Mouse (Mus musculus): ENCODE data around the gene Dab2ip. TPM values are rescaled to one million over a fixed set of nuclear protein-coding genes. Genes with fewer than 3 reads are reported as not detected.

The Dab2ip gene
- total RNA-seq (2021) = 10 to 100 TPM; 40.1 to 40.7 TPM
- long read RNA-seq, experiment 1, partial matches to known transcripts = 4 of 30 reads
- long read RNA-seq, experiment 1, other reads (novel, unspliced or antisense) = 26 of 30 reads
- long read RNA-seq, experiment 2, full-length matches to known transcripts = 4 of 32 reads
- long read RNA-seq, experiment 2, partial matches to known transcripts = 17 of 32 reads
- long read RNA-seq, experiment 2, other reads (novel, unspliced or antisense) = 11 of 32 reads

DNA sequence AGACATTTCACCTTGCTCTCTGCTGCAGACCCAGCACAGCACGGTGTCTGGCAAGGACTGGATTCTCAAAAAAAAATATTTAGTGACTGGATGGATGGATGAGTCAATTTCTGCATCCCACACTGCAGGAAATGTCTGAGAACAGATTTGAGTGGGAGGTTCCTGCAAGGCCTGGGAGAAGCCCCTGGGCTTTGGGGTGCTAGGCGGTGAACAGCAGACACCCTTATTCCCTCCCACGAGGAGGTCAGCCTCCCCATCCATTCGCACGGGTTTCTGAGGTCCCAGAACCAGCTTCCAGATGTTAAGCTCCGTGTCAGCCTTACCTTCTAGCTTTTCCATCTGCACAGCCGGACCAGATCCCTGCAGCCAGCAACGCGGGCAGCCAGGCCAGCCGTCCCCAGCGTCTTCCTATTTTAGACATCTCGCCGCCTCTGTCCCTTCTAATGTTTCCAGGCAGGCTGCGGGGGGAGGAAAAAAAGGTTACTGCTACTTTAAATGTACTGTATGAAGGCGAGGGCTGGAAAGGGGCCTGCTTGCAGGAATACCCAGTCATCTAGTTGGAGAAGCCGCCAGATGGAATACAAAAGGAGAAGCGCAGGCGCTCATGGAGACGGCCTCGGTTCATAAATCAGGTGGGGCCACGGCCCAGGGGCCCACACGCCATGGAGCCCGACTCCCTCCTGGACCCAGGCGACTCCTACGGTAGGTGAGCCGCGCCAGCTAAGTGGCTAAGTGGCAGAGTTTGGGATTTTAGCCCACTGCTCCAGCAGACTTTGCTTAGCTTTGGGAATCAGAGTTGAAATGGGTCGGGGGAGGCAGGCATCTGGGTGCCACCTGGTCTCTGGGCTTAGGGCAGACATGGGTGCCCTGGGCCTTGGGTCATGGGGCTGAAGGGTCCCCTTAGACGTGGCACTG, at the start of gene Dab2ip:
TSS of gene Dab2ip (plus strand) at position 356 of the 915 bp plus-strand sequence.
- peak; percentile 75 for DNase-seq

DNA sequence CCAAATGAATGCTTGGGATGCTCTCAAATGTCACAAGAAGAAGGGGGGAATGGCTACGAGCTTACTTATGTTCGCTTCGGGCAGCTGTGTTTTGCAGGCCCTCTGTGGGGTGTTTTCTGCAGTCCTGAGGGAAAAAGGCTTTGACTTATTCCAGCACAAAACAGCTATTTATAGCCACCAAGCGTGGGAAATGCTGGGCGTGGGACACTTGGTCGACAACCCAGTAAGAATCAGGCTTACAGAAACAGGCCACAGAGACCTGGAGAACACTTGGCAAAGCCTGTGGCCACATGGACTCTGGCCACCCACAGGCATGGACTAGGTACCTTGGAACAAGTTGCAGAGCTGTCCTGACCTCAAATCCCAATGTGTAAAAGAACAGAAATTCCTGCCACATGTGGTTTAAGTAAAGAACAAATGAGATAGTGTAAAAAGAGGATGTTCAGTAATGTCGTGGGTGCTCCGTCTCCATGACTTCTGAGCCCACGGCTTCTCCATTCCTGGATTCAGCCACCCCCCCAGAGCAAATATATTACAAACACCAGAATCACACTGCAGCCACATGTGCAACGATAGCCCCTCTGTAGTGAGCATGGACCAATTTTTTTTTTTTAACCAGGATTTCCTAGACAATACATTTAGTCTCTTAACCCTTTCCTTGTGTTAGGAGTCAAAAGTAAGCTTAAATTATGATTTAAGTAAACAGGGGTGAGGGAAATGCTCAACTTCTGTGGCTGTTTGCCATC, 49.3 kb upstream of the Dab2ip start:
- DNase-seq = peak; percentile 79

DNA sequence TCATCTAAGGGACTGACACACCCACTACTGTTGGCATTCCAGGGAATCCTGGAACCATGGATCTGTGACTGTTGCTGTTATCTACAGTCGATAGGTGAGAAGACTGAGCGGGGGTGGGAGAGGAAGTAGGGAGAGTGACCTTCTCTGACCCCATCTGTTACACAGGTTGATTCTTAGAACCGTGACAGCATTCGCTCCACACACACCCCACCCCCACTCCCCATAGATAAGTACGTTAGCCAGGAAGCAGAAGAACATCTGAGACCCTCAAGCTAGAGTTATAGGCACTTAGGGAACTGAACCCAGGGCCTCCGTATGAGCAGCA, 48.8 kb upstream of the Dab2ip start:
- no peak for DNase-seq

DNA sequence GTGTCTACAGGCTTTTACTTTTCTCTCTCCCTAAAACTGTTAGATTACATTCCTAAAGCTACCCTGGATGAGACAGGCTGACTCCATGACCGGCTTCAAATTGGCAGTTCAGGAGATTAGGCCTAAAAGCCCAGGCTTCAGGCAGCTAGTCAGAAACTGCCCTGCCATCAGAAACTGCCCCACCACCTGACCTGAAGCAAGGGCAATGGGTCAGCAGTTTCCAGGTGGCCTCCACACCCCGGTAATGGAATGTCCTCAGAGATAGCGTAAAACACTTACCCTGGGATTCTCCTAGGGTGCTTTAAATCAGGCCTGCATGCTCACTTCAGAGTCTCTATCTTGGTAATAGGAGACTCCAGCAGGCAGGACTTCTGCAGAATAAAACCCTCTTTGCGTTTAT, 48.2 kb upstream of the Dab2ip start:
- no peak for DNase-seq

DNA sequence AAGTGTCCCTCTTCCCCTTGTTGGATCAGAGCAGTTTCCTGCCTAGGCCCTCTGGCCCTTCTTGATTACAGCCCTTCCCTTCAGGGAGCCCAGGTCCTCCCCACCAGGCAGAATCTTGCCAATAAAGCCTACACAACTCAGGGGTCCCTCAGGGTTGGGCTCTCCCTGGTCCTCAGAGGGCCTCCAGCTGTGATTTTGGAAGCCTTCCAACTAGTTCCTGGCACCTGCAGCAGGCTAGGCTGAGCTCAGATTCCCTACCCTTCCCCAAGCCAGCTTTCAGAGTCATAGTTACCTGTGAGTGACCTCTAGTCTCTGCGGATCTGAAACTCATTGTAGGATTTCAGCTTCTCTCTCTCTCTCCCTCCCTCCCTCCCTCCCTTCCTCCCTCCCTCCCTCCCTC, 47.1 kb upstream of the Dab2ip start:
- no peak for DNase-seq

DNA sequence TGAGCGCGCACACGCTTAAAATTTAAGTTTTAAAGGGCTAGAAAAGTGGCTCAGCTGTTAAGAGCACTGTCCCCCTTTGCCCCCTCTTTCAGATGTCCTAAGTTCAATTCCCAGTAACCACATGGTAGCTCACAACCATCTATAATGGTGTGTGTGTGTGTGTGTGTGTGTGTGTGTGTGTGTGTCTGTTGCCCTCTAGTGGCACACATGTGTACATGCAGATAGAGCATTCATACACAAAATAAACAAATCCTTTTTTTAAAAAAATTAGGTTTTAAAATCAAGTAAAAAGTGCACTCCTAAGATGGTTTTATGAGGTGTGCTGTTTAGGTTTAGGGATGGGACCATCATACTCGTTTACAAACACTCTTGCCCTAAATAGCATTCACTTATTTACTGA, 45.8 kb upstream of the Dab2ip start:
- DNase-seq = no peak

DNA sequence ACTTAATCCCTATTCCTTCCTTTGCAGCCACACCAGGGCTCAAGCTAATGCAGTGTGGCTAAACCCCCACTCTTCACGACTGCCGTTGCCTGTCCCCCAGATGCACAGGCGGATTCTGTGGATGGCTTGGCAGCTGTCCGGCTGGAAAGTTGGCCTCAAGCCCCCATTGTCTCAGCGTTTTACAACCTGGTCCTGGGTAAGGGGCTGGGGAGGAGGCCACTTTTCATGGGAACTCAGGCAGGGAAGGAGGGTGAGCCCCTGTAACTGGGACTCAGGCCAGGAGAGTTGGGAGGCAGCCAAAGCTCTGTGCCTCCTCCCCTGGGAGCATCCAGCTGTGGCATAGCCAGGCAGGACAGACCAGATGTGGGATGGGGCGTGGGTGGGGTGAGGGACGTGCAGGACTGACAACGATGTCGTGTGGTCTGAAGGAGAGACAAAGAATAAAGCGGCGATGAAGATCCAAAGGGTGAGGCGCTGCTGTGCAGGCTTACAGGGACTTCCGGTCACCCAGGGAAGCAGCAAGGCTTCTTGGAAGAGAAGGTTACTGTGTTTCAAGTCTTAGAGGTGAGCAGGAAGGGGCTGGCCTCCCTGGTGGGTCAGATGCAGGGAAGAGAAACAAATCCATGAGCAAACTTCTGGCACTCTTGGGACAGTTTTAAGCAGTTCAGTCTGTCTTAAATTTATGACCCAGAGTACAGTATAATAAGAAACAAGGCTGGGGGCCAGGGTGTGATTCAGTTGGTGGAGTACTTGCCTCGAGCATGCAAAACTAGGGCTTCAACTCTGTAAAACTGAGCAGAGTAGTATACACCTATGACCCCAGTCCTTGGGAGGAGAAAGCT, 43.8 kb upstream of the Dab2ip start:
- peak; percentile 72 for DNase-seq

DNA sequence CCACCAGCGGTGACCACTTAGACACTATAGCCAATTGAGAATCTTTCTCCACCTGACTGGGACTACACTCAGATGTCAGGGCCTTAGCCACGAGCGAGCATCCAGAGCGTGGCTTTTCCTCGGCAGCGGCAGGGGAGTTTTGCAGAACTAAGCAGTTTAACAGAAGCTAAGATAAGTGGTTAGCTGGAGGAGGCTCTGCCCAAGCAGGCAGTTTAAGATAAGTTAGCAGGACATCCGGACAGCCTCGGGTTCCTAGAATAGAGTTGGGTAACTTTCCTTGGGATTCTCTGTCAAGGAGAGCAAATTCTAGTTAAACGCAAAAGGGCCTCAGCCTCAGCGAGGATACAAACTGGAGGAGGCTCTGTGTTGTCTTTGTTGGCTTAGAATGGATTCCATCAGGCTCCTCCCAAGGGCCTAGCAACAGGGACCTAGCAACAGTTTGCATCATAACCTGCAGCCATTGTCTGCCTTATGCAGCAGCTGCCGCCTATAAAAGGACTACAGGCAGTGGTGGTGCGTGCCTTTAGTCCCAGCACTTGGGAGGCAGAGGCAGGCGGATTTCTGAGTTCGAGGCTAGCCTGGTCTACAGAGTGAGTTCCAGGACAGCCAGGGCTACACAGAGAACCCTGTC, 31.3 kb upstream of the Dab2ip start:
- no peak for DNase-seq

DNA sequence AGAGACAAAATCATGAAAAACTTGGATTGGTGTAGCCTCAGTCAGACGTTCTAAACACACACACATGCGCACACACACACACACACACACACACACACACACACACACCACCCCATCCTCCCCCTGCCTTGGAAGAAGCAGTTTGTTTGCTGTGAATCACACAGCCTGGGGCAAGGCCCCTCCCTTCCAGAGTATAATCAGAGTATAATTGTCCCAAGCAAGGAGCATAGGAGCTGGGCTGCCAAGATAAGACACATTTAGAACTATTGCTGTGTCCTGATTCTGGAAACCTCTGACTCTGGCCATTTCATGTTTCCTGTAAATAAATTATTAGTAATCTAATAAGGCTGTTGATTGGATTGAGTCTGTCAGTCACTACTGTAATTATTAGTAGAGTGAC, 29.0 kb upstream of the Dab2ip start:
- DNase-seq = no peak

DNA sequence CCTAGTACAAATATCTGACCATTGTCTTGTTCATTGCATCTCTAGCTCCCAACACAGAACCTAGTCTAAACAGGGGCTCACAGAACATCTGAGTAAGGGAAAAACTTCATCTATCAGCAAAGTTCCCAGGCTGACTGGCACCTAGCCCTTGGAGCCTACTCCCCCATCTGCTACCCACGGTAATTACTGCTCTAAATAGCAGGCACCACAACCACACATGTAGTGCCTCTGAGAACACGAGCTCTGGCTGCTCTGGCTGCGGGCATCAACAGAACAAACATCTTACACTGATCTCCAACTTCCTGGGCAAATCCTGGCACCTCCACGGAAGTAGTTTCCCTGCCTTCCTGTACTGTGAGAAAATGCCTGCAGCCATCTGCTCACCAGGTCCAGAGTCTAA, 28.2 kb upstream of the Dab2ip start:
- no peak for DNase-seq

DNA sequence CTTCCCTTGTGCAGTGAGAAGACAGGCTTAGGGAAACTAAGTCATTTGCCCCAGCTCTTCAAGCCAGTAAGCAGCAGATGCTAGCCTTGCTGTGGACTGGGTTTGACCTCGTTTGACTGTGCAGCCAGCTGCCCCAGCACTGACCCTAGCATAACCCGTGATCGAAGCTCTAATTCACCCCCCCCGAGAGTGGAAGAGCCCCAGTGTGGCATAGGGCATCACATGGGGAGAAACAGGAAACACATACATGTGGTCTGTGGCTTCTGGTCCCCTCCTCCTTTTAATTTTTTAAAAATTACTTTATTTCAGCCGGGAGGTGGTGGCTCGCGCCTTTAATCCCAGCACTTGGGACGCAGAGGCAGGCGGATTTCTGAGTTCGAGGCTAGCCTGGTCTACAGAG, 27.3 kb upstream of the Dab2ip start:
- no peak for DNase-seq

DNA sequence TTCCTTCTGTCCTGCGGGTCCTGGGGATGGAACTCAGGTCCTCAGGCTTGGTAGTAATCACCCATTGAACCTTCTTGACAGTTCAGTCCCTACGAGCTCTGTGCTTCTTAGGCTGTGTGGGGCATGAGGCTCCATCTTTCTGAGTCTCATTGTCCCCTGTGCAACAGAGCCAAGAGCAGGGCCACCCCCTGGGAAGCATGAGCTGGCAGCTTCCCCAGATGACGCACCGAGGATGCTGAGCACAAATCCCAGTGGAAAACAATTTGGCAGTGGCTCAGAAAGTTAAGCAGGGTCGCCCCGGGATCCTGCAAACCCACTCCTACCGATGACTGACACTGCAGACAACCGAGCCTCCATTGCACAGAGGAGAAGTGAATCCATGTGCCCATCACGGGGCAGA, 24.4 kb upstream of the Dab2ip start:
- DNase-seq = no peak

DNA sequence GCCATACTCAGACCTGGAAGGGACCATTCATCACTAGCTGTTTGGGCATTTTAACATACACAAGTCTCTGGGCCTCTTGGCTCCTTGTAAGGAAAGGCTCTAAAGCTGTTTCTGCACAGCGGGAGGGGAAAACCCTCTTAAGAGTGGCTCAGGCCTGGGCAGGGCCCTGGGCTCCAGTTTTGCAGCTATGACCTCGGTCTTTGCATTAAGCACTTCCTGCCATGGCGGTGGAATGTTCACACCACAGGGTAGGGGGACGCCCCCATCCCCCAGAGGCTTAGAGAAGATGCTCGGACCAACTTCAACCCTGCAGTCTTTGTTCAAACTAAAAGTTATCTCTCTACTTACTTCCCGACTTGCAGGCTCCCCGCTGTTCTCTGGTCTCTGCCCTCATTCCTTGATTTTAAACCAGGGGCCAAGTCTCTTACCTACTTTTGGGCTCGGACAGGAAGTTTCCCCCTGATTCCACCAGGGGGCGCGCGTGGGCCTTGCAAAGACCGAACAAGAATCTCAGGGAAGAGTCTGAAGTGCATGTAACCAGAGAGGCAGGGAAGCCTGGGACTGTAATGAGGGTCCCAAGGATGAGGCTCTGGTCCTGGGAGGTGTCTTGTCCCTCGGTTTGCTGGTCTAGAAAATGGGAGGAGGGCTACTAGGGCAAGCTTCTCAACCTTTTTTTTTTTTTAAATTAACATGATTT, 18.6 kb upstream of the Dab2ip start:
- DNase-seq = peak; percentile 57

DNA sequence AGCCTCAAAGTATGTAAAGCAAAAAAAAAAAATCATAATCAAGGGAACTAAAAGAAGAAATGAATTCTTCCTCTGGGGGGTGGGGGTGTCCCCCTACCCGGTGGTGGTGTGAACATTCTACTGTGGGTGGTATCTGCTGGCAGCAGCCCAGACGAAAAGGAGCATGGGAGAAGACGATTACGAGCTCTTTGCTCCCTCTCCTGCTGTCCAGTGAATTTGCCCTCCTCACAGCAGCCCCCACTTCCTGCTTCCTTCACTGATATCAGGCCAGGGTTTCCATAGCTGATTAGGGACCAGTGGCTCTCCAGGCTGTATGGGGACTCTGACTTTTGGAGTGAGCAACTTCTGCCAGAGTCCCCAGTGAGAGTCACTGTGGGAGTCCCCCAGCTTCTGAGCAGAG, 17.3 kb upstream of the Dab2ip start:
- no peak for DNase-seq

DNA sequence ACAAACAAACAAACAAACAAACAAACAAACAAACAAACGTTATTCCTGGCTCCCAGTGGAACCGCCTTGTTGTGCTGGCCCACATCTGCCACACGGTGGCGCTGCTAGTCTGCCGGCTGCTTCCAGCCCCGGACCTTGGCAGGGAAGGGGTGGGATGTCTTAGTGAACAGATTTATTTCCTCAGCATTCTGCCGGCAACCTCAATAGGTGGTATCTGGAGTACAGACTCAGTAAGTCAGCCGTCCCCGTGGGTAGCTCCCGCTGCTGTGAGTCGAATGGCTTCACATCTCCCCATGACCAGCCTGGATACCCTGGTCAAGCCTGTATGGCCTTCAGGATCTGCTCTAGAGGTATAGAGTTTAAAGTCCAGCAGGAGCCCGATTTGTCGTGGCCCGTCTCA, 13.3 kb upstream of the Dab2ip start:
- no peak for DNase-seq

DNA sequence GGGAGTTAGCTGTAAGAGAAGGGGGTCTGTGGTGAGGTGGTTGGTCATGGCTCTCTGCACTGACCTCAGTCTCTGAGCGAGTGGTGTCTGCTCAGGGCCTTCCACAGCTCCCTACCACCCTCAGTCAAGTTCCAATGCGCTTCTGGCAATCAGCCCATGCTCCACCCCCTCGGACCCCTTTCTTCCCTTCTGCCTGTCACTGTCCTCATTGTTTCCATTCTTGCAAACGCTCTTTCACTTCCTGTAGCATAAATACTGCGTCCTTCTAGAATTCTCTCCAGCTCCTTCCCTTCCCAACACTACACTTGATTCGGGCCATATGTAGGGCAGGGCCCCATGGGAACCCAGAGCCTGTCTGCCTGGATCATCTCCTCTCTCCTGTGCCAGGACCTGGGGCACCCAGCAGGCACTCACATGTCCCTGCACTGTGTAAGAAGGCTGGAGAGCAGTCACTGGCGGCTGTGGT, 12.9 kb upstream of the Dab2ip start:
- DNase-seq = no peak

DNA sequence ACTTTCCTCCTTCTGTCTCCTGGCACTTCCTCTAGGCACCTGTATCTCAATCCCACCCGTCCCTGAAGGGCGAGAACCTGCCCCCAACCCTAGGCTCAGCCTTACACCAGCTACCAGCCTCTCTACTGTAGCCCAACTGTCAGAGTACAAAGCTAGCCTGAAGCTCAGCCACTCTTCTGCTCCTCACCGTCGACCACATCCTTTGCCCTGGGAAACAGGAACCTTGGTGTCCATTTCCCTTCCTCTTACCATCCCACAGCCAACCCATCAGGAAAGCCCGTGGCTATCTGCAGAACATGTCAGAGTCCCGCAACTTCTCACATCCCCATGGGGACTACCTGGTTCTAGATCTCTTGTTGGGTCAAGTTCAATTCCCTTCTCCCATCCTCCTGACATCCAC, 11.6 kb upstream of the Dab2ip start:
- DNase-seq = no peak

DNA sequence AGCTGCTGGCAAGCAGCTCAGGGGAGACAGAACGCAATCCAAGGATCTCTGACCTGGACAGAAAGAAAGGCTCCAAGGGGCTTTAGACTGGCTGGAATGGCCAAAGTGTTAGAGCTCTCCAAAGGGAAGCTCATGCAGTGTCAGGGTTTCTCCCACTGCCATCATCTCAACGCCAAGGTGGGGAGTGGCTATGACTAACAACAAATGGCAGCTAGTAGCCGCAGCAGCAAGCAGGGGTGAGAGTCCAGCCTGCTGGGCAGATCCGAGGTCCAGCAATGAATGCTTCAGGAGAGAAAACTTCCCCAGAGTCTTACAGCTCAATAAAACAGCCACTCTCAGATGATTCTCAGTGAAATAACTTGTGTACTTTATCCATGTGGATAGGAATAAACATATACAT, 8.9 kb upstream of the Dab2ip start:
- DNase-seq = no peak

DNA sequence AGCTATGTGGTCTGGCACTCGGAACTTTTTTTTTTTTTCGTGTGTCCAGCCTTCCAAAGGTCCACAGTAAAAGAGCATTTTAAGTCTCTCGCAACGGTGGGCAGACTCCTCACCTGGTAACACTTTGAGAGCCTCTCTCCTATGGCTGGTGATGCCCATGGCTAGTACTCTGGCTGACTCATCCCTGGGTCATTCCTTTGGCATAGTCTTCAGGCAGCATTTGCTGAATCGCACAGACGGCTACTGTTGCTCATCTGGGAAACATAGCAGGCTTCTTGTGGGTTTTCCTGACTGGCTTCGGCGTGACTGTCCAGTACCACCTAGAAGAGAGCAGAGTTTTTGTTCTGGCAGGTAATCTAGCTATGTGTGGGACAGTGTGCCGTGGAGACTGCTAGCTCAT, 8.0 kb upstream of the Dab2ip start:
- DNase-seq = no peak

DNA sequence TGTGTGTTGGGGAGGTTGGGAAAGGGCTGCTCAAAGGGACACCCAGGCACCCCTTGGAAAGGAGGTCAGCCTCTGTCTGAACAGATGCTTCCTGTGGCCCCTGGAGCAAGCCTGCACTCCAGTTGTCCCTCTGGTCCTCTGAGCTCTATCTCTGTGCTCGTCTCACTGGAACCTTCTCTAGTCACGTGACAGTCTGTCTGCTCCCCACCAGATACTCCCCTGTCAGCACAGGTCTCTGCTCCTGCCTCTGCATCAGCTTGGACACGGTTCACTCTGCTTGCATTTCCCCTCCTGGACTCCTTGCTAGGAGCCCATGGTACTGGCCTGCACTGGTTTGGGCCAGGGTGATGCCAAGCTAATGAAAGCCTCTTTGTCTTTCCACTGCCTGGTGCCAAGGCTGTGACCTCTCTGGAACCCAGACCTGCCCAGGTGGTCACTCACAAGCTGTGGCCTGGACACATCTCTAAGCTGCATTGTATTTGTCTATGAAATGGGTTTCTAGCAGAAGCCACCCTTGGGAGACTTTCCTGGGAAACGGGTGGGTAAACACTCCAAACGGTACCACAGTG, 1.1 kb upstream of the Dab2ip start:
- no peak for DNase-seq
